Mouse (Mus musculus) CH12.LX (cell line): Measurements from ENCODE around the gene Lamtor5.

Experiments used
- CTCF ChIP-seq, 2 experiments: IDR thresholded peaks in 1 of 2; conservative IDR thresholded peaks in 1 of 2; 2 replicates each; pipeline ENCODE4 v1.5.1; 2011 to 2012; ENCODE audit warnings: low read depth in 2 of 2, low read length in 2 of 2, improper control_type of control experiment in 1 of 2, inconsistent platforms in 1 of 2, mild to moderate bottlenecking in 1 of 2, moderate library complexity in 1 of 2
- POLR2A ChIP-seq: IDR thresholded peaks from 2 replicates; pipeline ENCODE4 v1.6.1; 2011; ENCODE audit warnings: low read depth, mild to moderate bottlenecking, improper control_type of control experiment, low read length
- ZNF384 ChIP-seq: IDR thresholded peaks from 2 replicates; pipeline ENCODE4 v1.6.1; 2012; ENCODE audit warnings: low read depth, low read length, improper control_type of control experiment, inconsistent platforms

DNA sequence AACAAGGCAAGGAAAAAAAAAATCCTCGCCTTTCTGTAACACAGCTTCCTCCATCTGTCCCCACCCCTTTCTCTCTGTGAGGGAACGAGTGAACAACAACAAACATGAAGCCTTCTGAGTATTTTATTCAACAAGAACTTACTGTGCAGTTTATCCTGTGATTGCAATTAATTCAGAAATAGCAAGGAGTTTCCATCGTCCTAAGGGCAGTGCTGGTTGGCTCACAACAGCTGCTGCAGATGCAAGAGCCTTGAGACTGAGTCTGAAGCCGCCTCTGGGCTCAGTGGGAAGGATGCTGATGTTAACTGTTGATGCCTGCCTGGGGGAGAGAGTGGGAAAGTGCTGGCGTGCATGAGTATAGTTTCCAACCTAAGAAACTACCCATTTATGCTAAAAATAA is 20.7 kb upstream of the Lamtor5 start:
- no peak for TF ChIP-seq CTCF (conservative IDR thresholded peaks at IDR 0.05 in 1 of 2, IDR thresholded peaks at IDR 0.05 in 1 of 2; ENCODE audit: low read depth in 2 of 2, low read length in 2 of 2)
- TF ChIP-seq ZNF384 = no peak
- TF ChIP-seq POLR2A = no peak
